Mouse (Mus musculus) left cerebral cortex, adult 18-20 months (tissue): ENCODE measurements around the gene Mus81. TPM values are rescaled to one million over a fixed set of nuclear protein-coding genes. Genes with fewer than 3 reads are reported as not detected.
A peak's percentile ranks its signal among the peaks of the same experiment; 100 is the strongest.
"Not testable (repeated sequence)": the region's sequence is repeated elsewhere in the genome, so short reads cannot be mapped to it uniquely, and the experiment has no call there.

Experiments
- DNase-seq, 2 experiments: peaks; one replicate each; pipeline ENCODE4 v3.0.0; 2021 to 2022; ENCODE audit warnings: low spot score in 2 of 2, mixed read lengths in 1 of 2
- total RNA-seq, 2 experiments: library from RNA; stranded (reverse); gene quantifications; 2 replicates each; pipeline ENCODE4 v1.2.3; 2021

The Mus81 gene
- total RNA-seq, 2 experiments from 2014 or later, result 28.0 to 33.9 TPM

- not testable (repeated sequence) for DNase-seq
Measured at GRCm38 (mm10) chr19:5493301-5493721, 5.1 kb upstream of the Mus81 start.

GRCm38 (mm10) chr19:5492641-5493040 lies 4.4 kb upstream of the Mus81 start:
- DNase-seq, result no peak

DNA sequence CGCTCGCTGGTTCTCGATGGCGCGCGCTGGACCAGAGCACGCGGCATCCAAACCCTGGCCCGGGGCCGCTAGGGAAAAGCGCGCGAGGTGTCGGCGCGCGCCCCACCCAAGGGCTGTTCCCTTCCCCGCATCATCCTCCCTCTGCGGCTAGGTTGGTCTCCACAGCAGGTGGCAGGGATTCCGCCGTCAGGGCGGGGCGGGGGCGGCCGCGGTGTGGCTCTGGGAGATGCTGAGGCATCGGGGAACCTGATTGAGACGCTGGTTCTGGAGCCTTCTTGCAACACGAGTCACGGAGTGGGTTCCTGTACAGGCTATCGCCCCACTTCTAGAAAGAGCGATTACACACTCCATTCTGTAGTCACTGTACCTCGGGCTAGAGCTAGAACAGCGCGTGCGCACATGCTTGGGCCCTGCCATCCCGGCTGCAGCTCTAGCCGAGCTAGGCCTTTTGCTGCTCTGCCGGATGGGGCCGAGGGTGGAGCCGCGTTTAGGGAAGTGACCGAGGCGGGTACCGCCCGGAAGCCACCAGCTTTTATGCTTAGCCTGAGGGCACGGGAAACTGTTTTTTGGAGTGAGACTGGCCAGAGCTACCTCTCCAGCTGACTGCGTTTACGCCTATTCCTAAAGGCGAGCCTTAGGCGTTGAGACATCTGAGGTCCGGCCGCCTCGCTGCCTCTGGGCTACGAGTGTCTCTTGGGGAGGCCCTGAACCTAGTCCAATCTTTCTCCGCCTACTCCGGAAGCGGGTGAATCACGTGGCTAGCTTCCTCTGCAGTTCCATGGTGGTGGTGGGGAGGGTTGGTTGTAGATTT lies 2.9 kb upstream of the Mus81 start:
- DNase-seq, result peak; percentile 73 to 77

DNA sequence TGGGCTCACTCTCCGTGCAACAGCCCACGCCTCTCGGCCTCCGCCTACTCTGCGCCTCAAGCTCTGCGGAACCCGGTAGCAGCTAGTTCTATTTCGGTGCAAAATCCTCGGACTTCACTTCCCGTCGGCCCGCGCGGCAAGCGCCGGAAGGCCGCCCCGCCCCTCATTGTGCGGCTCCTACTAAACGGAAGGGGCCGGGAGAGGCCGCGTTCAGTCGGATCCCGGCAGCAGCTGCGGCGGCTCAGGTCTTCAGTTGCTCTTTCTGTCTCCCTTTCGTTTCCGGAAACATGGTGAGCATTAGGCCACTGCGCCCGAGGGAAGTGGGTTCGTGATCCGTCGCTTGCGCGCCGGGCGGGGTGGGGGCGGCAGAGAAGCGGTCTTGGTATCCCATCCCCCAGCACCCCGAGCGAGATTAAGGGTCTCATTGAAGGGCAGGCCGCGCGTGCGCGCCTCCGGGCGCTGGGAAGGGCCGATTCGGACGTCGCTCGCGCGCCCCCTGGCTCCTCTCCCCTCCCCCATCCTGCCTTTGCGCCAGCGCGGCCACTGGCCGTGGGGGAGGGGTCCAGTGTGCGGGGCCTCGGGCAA lies 2.2 kb upstream of the Mus81 start, which contains the start of gene Cfl1:
Gene Cfl1, plus strand, starts transcription at position 143 of the 585 bp plus-strand sequence.
- DNase-seq, result peak; percentile 95 to 97

DNA sequence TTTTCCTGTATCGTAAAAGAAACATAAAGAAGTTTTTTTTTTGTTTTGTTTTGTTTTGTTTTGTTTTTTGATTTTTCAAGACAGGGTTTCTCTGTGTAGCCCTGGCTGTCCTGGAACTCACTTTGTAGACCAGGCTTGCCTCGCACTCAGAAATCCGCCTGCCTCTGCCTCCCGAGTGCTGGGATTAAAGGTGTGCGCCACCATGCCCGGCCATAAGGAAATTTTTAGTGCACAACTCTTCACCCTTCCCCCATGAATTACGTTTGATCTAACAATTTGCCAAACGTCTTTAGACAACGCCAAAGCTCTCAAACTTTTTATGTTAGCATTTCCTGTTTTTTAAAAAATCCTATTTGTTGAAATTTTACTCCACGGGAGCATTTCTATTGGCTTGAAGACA lies 1.5 kb upstream of the Mus81 start:
- not testable (repeated sequence) for DNase-seq

- DNase-seq, result peak; percentile 96 to 97
Measured at GRCm38 (mm10) chr19:5488878-5489571, 823 bp upstream of the Mus81 start.

DNA sequence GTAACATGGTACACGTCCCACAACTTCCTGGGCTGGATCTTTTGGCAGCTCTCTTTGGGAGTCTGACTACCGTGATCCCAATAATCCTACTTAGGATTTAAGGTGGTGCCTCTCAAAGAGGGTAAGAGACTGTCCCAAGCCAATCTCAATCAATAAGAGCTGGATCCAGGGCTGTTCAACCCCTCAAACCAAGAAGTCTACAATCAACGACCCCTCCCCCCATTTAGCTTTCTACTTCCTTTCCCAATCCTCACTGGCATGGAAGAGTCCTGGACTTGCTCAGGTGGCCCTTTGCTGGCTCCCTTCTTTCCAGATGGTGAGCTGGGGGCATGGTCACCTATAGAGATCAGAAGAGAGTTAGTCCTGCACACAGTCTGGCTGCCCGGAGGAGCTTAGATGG lies 1.4 kb downstream of the Mus81 start:
- DNase-seq, result no peak

DNA sequence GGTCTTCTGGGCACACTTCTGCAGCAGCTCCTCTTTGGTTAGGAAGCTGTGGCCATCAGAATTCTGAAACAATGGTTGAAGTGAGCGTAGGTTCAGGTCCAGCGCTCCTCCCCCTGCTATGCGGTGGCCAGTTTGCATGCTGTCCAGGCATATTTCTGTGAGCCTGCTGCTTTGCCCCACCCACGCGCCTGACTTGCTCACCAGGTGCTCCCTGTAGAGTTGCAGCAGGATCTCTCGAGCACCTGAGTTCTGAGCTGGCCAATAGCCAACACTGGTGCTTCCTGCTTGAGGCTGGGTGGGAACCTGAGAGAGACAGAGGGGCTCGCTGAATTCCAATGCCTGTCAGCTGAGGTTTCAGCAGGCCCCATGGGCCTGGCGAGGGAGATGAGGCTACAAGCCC lies 1.9 kb downstream of the Mus81 start:
- DNase-seq, result no peak

DNA sequence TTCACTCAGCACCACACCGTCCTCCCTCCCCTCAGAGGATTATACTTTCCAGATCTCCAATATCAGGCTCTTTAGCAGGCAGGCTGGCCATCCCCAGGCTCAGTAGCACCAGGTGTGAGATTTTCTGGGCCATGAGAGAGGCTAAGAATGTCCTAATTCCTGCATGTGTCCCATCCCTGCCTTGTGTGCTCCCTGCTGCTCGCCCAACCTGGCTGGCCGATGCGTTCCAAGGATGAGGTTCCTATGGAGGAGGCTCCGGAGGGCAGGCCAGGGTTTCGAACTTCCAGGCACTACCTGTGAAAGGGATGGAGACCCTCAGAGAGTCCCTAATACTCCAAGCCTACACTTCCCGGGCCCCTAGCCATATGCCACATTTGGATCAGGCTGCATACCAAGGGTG lies 2.4 kb downstream of the Mus81 start:
- no peak for DNase-seq

- DNase-seq, result no peak
Measured at GRCm38 (mm10) chr19:5485371-5485770, 2.8 kb downstream of the Mus81 start.

DNA sequence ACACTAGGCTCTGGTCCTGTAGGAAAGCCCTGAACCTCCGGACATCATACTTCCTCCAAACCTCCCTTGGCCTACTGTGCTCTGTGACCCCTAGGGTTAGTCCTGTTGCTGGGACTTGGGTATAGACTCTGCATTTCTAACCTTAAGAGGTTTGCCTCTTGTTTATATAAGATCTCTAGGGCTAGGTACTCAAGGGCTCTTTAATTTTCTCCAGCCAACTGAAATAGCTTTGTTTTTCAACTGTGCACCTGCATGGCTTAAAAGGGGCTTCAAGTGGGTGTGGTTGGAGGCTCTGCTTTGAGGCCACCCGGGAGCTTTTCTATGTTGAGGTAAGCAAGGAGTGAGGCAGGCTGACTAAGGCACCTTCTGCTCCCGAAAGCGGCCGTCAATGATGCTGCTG lies 3.7 kb downstream of the Mus81 start:
- DNase-seq, result no peak

DNA sequence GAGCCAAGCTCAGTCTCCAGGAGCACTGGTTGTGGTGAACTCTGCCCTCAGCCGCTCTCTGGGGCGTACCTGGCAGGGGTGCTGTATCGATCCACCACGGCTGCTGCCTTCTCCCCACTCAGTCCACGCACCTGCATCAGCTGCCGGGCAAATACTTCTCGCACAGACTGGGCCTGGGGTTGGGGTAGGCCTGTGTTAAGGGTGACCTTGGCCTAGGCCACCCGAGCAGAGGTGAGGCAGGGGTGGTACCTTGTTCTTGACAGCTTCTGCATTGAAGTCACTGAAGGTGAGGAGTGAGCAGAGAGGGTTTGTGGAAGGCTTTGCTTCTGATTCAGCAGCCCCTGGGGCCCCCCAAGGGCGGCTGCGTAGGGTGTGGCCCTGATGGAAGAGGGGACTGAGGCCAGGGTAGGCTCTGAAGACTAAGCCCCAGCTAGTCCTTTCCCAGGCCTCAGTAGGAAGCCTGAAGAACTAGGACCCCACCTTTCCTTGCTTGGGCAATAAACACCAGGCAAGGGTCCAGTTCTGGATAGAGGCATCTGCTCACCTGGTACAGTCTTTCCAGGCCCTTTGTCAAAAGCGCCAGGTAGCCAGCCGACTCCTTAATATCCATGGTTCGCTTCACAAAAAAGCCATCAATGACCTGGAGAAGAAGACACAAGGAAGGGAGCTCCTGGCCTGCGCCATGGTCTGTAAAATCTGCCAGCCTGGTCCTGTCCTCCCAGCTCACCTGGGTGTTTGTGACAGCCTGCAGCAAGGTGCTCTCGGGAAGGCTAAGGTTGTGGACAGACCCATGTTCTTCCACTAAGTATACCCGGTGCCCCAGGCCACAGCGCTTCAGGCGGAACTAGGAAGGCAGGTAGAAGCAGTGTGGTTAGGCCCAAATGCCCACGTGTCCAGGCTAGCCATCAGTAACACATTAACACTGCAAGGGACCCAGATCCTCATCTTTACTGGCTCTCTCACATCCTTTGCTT lies 4.5 kb downstream of the Mus81 start:
- no peak for DNase-seq

DNA sequence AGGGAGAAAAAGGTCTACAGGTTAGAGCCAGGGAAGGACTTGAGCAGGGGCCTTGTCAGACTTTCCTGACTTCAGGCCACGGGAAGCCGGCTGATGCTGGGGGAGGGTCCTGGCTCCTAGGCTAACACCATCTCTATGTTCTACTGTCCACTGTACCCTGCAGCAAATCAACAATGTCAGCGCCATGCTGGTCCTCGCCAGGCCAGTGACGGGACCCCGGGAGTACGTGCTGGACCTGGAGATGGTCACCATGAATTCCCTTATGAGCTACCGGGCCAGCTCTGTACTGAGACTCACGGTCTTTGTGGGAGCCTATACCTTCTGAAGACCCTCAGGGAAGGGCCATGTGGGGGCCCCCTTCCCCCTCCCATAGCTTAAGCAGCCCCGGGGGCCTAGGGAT lies 6.8 kb downstream of the Mus81 start:
- DNase-seq, result no peak

- no peak for DNase-seq
Measured at GRCm38 (mm10) chr19:5480016-5480415, 8.2 kb downstream of the Mus81 start.

DNA sequence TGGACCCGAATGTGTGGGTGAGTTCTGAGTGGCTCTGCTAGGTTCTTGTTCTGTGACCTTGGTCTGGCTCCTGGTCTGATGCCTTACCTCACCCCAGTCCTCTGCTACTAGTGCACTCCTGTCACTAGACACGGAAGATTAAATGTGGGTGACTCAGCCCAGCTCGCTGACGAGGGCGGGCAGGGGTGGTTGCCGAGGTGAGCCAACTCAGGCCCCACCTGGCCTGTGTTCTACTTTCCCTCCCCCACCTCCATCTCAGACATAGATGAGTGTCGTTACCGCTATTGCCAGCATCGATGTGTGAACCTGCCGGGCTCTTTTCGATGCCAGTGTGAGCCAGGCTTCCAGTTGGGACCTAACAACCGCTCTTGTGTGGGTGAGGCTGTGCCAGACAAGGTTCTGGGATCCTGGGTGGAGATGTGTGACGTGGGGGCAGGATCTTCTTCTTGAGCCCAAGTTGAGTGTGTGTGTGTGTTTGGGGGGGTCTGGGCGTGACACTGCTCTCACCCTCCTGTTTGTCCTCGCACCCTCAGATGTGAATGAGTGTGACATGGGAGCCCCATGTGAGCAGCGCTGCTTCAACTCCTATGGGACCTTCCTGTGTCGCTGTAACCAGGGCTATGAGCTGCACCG lies 10.4 kb downstream of the Mus81 start:
- no peak for DNase-seq

DNA sequence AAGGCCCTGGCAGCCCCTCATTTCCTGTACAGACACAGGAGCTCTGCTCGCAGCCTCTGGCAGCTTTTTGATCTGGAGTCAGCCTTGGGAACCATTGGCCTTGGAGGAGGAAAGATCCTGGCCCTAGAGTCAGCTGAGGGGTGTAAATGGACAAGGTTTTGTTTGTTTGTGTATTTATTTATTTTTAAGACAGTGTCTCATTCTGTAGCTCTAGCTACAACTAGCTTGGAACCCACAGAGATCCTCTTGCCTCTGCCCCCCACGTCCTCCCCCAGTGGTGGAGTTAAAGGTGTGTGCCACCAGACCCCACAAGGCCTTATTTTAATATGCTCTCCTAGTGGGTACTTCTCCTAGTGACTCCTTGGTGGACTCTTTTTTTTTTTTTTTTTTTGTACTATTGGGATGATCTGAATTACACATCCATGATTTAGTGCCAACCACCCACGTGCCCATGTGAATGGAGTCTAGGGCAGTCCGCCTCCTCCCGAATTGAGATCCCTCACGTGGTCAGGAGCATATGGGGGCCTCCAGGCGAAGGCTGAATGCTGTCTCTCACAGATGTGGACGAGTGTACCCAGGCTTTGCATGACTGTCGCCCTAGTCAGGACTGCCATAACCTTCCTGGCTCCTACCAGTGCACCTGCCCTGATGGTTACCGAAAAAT lies 11.1 kb downstream of the Mus81 start:
- peak; percentile 61 to 67 for DNase-seq

DNA sequence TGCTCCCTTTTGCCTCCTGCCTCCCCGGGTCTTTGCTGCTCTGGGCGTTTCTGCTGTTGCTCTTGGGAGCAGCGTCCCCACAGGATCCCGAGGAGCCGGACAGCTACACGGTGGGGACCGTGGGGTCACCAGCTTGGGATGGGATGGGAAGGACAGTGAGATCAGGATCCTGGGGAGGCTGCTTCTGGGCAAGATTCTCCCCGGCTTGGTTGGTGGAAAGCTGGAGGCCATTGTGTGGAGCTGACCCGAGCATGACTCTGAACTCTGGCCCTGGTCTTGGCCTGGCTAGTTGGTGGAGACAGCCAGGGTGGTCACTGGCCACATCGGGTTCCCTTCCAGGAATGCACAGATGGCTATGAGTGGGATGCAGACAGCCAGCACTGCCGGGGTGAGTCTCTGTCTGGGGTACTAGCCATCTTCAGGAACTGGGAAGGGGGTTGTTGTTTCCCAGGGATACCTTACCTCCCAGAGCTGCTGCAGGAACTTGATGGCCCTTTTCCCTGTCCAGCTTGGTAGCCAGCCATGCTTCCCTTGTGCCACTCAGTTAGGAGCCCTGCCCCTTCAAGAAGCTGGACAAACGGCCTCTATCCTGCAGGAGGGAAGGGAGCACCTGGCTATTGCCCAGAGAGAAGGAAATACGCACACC lies 13.0 kb downstream of the Mus81 start:
- no peak for DNase-seq

DNA sequence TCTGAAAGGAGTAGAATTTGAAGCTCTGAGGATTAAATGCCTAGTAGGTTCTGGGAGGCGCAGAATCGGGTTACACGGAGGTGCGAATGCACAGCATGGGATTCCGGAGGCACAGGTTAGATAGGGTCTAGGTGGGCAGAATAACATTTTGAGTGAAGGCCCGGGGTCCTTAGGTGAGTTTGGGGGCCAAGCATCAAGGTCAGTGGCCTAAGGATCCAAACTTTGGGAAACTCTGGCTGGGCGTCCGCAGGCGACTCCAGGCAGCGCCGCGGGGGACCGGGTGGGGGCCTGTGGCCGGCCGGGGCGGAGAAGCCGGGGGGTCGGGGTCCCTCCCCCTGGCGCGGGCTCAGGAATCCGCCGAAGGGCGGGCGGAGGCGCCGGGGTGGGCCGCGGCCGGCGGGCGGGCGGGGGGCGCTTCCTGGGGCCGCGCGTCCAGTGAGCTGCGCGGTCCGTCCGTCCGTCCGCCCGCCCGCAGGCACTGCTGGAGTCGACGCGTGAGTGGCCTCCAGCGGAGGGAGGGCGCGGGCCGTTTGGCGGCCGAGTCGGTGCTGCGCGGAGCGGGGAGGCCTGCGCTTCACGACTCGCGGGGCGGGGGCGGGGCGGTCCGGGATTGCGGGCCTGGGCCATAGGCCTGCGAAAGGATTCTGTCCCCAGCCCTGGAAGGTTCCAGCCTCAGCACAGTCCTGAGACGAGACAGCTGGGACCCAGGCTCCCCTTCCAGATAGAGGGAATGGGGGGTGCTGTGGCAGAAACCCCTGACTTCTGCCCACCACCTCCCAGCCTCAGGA lies 13.7 kb downstream of the Mus81 start:
- no peak for DNase-seq

DNA sequence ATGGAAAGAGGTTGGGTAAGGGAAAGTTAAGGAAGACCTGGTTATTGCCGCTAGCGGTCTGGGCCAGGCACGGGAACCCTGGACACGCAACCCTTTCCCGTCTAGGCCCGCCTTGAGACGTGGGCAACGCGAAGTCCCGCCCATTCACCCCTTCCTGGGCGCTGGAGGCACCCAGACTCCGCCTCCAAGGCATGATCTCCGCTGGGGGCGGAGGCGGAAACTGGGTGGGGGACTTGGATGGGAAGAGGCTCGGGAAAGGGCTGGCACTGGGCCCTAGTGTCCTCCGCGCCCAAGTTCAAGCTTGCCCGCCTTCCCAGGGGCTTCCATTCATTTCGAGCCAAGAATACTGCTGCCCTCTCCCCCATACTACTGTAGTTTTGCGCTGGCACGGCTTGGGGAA lies 14.5 kb downstream of the Mus81 start, which contains the start of gene Efemp2:
Gene Efemp2, plus strand, starts transcription at position 235 of the 400 bp plus-strand sequence.
- DNase-seq, result peak; percentile 39 to 63
